11 mouse cellular contexts compared by ENCODE assay signal in genomic region chr15:85992125-85992495, GRCm38 (mm10). TPM values are rescaled to one million over a fixed set of nuclear protein-coding genes. Genes with fewer than 3 reads are reported as not detected.
A peak's percentile ranks its signal among the peaks of the same experiment; 100 is the strongest.
DNase-seq lines count a peak whose midpoint lies in the region; ATAC-seq and TF ChIP-seq lines count a peak whose summit lies in the region.
"Had no signal": no experiment of that assay in that cellular context is flagged by ENCODE, and none has a peak within 500 bp of the region (broad histone marks: within the 10 kb centered on the region; RNA-seq: fewer than 3 reads in every experiment).

No protein-coding gene starts in this region.

- H3K4me2 ChIP-seq in hindbrain, embryonic 14.5 days (replicated peaks) = no peak overlapping the region
- no peak overlapping the region for H3K4me2 ChIP-seq in lung, postnatal 0 days (replicated peaks; ENCODE audit: low read depth, low read length)
- no peak overlapping the region for H3K4me2 ChIP-seq in forebrain, embryonic 14.5 days (ENCODE audit: low read length)
- H3K4me2 ChIP-seq in limb, embryonic 14.5 days (replicated peaks; ENCODE audit: low read depth, low read length, severe bottlenecking) = no peak overlapping the region

- peak overlapping the region; percentile 78 for H3K27ac ChIP-seq in hindbrain, embryonic 10.5 days
- no peak overlapping the region for H3K27ac ChIP-seq in hindbrain, embryonic 14.5 days
- H3K27ac ChIP-seq in lung, postnatal 0 days (ENCODE audit: low read length) = no peak overlapping the region
- peak overlapping the region; percentile 97 for H3K27ac ChIP-seq in forebrain, embryonic 14.5 days (ENCODE audit: low read depth, low read length)
- 0 out of 2 replicates have a peak overlapping the region, but pooled peaks have one; percentile 11 for H3K27ac ChIP-seq in limb, embryonic 14.5 days (replicated peaks; ENCODE audit: low read depth, low read length)
- H3K27ac ChIP-seq: heart, adult 2 months; macrophage had no signal

- H3K4me1 ChIP-seq in hindbrain, embryonic 10.5 days (replicated peaks) = peaks cover 63% of the 10 kb centered on the region
- peaks cover 32% of the 10 kb centered on the region for H3K4me1 ChIP-seq in hindbrain, embryonic 14.5 days (replicated peaks; ENCODE audit: control insufficient read depth, insufficient read depth, low read length)
- no peaks in the 10 kb centered on the region for H3K4me1 ChIP-seq in lung, postnatal 0 days (ENCODE audit: insufficient read depth, low read depth, low read length)
- peaks cover 64% of the 10 kb centered on the region for H3K4me1 ChIP-seq in forebrain, embryonic 14.5 days (ENCODE audit: control insufficient read depth, insufficient read depth, low read length)
- H3K4me1 ChIP-seq in limb, embryonic 14.5 days (ENCODE audit: control insufficient read depth, insufficient read depth, low read length) = peaks cover 43% of the 10 kb centered on the region

- H3K9ac ChIP-seq in hindbrain, embryonic 14.5 days = no peak overlapping the region
- H3K9ac ChIP-seq in lung, postnatal 0 days (replicated peaks; ENCODE audit: low read depth) = no peak overlapping the region
- no peak overlapping the region for H3K9ac ChIP-seq in forebrain, embryonic 14.5 days (ENCODE audit: low read length)
- no peak overlapping the region for H3K9ac ChIP-seq in limb, embryonic 14.5 days (ENCODE audit: low read depth, low read length, severe bottlenecking)

- ATAC-seq in hindbrain, embryonic 14.5 days (ENCODE audit: low FRiP score) = no peak
- ATAC-seq in lung, postnatal 0 days = no peak
- peak; percentile 6 for ATAC-seq in forebrain, embryonic 14.5 days
- no peak for ATAC-seq in limb, embryonic 14.5 days (ENCODE audit: low FRiP score, low read depth)

- no peak for TF ChIP-seq EP300 in lung, postnatal 0 days (IDR thresholded peaks at IDR 0.05)

- peaks cover 24% of the 10 kb centered on the region for H3K27me3 ChIP-seq in hindbrain, embryonic 10.5 days (ENCODE audit: insufficient read depth, poor library complexity, severe bottlenecking)
- no peaks in the 10 kb centered on the region for H3K27me3 ChIP-seq in hindbrain, embryonic 14.5 days (ENCODE audit: control insufficient read depth, insufficient read depth, low read length)
- no peaks in the 10 kb centered on the region for H3K27me3 ChIP-seq in lung, postnatal 0 days (replicated peaks; ENCODE audit: insufficient read depth, low read length)
- no peaks in the 10 kb centered on the region for H3K27me3 ChIP-seq in forebrain, embryonic 14.5 days (replicated peaks; ENCODE audit: control insufficient read depth, insufficient read depth, low read length)
- H3K27me3 ChIP-seq in limb, embryonic 14.5 days (ENCODE audit: control insufficient read depth, insufficient read depth, low read length) = no peaks in the 10 kb centered on the region

- WGBS in hindbrain, embryonic 10.5 days = 45% methylated on average over 3 of the region's 3 CpGs
- WGBS in hindbrain, embryonic 14.5 days = 21% methylated on average over 3 of the region's 3 CpGs
- 24% methylated on average over 3 of the region's 3 CpGs for WGBS in lung, postnatal 0 days
- WGBS in forebrain, embryonic 14.5 days = 5% methylated on average over 3 of the region's 3 CpGs
- 3% methylated on average over 3 of the region's 3 CpGs for WGBS in limb, embryonic 14.5 days

- no peak overlapping the region for H3K4me3 ChIP-seq in hindbrain, embryonic 10.5 days
- no peak overlapping the region for H3K4me3 ChIP-seq in hindbrain, embryonic 14.5 days (replicated peaks; ENCODE audit: low read length)
- no peak overlapping the region for H3K4me3 ChIP-seq in lung, postnatal 0 days (ENCODE audit: low read depth, low read length)
- no peak overlapping the region for H3K4me3 ChIP-seq in forebrain, embryonic 14.5 days (ENCODE audit: low read depth, low read length)
- no peak overlapping the region for H3K4me3 ChIP-seq in limb, embryonic 14.5 days (replicated peaks; ENCODE audit: low read length)
- H3K4me3 ChIP-seq: heart, adult 2 months had no signal

- DNase-seq in hindbrain, embryonic 10.5 days (ENCODE audit: low spot score) = no peak
- no peak for DNase-seq in hindbrain, embryonic 14.5 days (ENCODE audit: low spot score)
- peak; percentile 36 for DNase-seq in lung, postnatal 0 days (ENCODE audit: low spot score)
- DNase-seq in lung, postnatal 10 days = no peak
- DNase-seq in forebrain, embryonic 14.5 days (ENCODE audit: low spot score) = peak; percentile 81
- DNase-seq in limb, embryonic 14.5 days (ENCODE audit: low spot score) = no peak
- DNase-seq in right cerebral cortex, postnatal 10 days (ENCODE audit: low spot score in 2 of 2) = no peak
- no peak for DNase-seq in embryo, embryonic 10.5 days (ENCODE audit: low spot score)
- DNase-seq: adrenal gland, postnatal 36 days; heart, adult 2 months had no signal

- H3K9me3 ChIP-seq in hindbrain, embryonic 10.5 days = no peaks in the 10 kb centered on the region
- H3K9me3 ChIP-seq in hindbrain, embryonic 14.5 days (ENCODE audit: control insufficient read depth, low read length) = no peaks in the 10 kb centered on the region
- H3K9me3 ChIP-seq in lung, postnatal 0 days (ENCODE audit: low read length) = no peaks in the 10 kb centered on the region
- no peaks in the 10 kb centered on the region for H3K9me3 ChIP-seq in forebrain, embryonic 14.5 days (replicated peaks; ENCODE audit: control insufficient read depth, low read length)
- H3K9me3 ChIP-seq in limb, embryonic 14.5 days (ENCODE audit: control insufficient read depth, low read length) = no peaks in the 10 kb centered on the region

- TF ChIP-seq POLR2A in limb, embryonic 14.5 days (IDR thresholded peaks at IDR 0.05; ENCODE audit: borderline replicate concordance, extremely low read depth, insufficient read depth, insufficient read length) = no peak

- TF ChIP-seq CTCF in lung, postnatal 0 days (IDR thresholded peaks at IDR 0.05) = no peak

- H3K36me3 ChIP-seq in hindbrain, embryonic 10.5 days = no peaks in the 10 kb centered on the region
- no peaks in the 10 kb centered on the region for H3K36me3 ChIP-seq in hindbrain, embryonic 14.5 days (replicated peaks; ENCODE audit: control insufficient read depth, insufficient read depth)
- no peaks in the 10 kb centered on the region for H3K36me3 ChIP-seq in lung, postnatal 0 days (ENCODE audit: insufficient read depth, low read length)
- no peaks in the 10 kb centered on the region for H3K36me3 ChIP-seq in forebrain, embryonic 14.5 days (ENCODE audit: control insufficient read depth, insufficient read depth, low read length)
- H3K36me3 ChIP-seq in limb, embryonic 14.5 days (ENCODE audit: control insufficient read depth, insufficient read depth, low read length) = no peaks in the 10 kb centered on the region

RNA-seq across cellular contexts. Expression of gene Celsr1, which starts 41.5 kb away (rescaled TPM):
- polyA plus RNA-seq in hindbrain, embryonic 10.5 days (2016; fragmentation: Nextera tagmentation; extraction: Ambion mirVana) = 3.4 and 3.6 TPM in 2 replicates
- polyA plus RNA-seq in hindbrain, embryonic 14.5 days (2014; fragmentation: Nextera tagmentation; extraction: Ambion mirVana) = 2.4 and 2.7 TPM in 2 replicates
- polyA plus RNA-seq in lung, postnatal 0 days (2015; fragmentation: Nextera tagmentation; extraction: Ambion mirVana) = 2.1 and 2.2 TPM in 2 replicates
- 8.6 and 9.6 TPM in 2 replicates for polyA plus RNA-seq in forebrain, embryonic 14.5 days (2014; fragmentation: Nextera tagmentation; extraction: Ambion mirVana)
- polyA plus RNA-seq in limb, embryonic 14.5 days (2012; rRNA removed) = 11.8 and 13.1 TPM in 2 replicates
- polyA plus RNA-seq in limb, embryonic 14.5 days (2014; fragmentation: Nextera tagmentation; extraction: Ambion mirVana) = 6.5 TPM in 2 replicates
- polyA plus RNA-seq: macrophage had no signal

Comparison
In these comparisons a context has a peak if more than half of its experiments do, and no peak if none do; other contexts are left out.
1. DNase-seq: peak in lung, postnatal 0 days (single experiment) and forebrain, embryonic 14.5 days (single experiment); none in hindbrain, embryonic 10.5 days (single experiment), hindbrain, embryonic 14.5 days (single experiment), lung, postnatal 10 days (single experiment), limb, embryonic 14.5 days (single experiment), right cerebral cortex, postnatal 10 days (0 of 2) and embryo, embryonic 10.5 days (single experiment).
2. H3K27ac ChIP-seq: peak in hindbrain, embryonic 10.5 days (single experiment), forebrain, embryonic 14.5 days (single experiment) and limb, embryonic 14.5 days (single experiment); none in hindbrain, embryonic 14.5 days (single experiment) and lung, postnatal 0 days (single experiment).